Mouse (Mus musculus): ENCODE results near the gene H2afy. TPM values are rescaled to one million over a fixed set of nuclear protein-coding genes. Genes with fewer than 3 reads are reported as not detected.

Gene H2afy
- polyA plus RNA-seq, 2 experiments = 297 to 304 TPM

DNA sequence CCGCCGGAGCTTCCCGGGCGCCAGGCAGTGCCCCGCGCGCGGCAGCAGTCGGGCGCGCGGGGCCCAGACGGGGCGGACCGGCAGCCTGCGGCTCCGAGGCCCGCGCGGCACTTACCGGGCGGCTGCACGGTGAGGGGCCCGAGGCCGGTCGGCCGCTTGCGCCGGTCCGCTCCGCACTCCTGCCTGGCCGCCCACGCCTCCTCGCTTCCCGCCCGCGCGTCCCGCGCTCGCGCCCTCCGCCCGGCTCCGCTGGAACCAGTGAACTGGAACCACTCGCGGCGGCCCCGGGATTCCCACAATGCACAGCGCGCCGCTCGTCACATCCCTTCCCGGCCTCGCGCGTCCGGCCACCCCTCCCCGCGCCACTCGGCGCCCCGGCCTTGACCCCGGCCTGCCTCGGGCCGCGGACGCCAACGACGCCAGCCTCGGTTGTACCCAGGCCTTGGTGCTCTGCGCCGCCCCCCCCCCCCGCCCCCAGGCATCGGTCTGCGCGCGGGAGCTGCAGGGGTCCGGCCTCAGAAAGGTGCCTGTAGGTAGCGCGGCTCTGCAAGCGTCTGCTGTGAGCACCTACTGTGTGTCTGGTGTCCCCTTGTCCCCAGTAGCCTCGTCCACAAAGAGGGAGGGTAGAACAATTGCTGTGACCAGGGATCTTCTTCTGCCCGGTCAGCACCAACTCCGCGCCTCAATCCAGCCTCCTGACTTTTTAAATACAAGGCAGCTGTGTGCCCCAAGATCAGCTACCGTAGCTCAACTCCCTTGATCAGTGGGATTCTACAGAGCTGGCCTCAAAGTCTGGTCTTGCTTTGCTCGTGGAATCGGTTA is 719 bp downstream of the H2afy start:
- peak overlapping the region; percentile 90 for H3K4me2 ChIP-seq (replicated peaks; ENCODE audit: low read depth, low read length, severe bottlenecking)
- no peaks in the 10 kb centered on the region for H3K27me3 ChIP-seq (ENCODE audit: control insufficient read depth, insufficient read depth, low read length)
- peak; percentile 62; the same call in 1 of the 2 replicates for TF ChIP-seq POLR2A (IDR thresholded peaks at IDR 0.05; ENCODE audit: borderline replicate concordance, extremely low read depth, insufficient read depth, insufficient read length)
- H3K9me3 ChIP-seq (ENCODE audit: control insufficient read depth, low read length) = no peaks in the 10 kb centered on the region
- H3K9ac ChIP-seq (ENCODE audit: low read depth, low read length, severe bottlenecking) = peak overlapping the region; percentile 97
- DNase-seq (ENCODE audit: low spot score) (peak; percentile 78), ATAC-seq (ENCODE audit: low FRiP score, low read depth) (peak; percentile 82)
- H3K27ac ChIP-seq (replicated peaks; ENCODE audit: low read depth, low read length) = peak overlapping the region; percentile 88
- H3K36me3 ChIP-seq (ENCODE audit: control insufficient read depth, insufficient read depth, low read length) = peaks cover 7% of the 10 kb centered on the region; the same call in 1 of the 2 replicates
- H3K4me1 ChIP-seq (ENCODE audit: control insufficient read depth, insufficient read depth, low read length) = peaks cover 31% of the 10 kb centered on the region
- H3K4me3 ChIP-seq (replicated peaks; ENCODE audit: low read length) = peak overlapping the region; percentile 98
- WGBS = 4% methylated on average over 58 of the region's 89 CpGs

DNA sequence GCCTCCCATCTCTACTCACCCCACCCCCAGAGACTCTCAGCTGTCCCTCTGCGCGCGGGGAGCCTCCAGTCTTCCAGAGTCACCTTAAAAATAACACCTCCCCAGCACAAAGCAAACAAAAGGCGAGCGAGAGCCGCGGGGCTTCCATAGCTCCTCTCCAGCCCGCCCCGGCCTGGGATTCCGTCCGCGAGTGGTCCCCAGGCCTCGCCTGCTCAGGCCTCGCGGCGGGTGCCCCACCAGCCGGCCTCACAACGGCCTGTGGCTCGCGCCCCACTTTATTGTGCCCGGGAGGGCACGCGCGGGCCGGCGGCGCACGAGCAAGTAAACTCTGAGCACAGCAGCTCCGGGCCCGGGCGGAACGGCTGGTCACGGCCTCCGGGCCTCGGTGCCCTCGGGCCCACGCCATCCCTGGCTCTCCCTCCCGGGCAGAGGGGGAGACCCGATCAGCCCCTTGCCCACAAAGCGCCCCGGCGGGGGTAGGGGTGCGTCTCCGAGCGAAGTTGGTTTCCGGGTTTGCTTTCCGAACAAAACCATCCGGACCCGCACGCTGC is 1.5 kb downstream of the H2afy start:
- under 1% methylated on average over 33 of the region's 50 CpGs for WGBS
- Histone ChIP-seq H3K27me3 (ENCODE audit: control insufficient read depth, insufficient read depth, low read length) (no peaks in the 10 kb centered on the region), H3K27ac (replicated peaks; ENCODE audit: low read depth, low read length) (peak overlapping the region; percentile 88), H3K9me3 (ENCODE audit: control insufficient read depth, low read length) (no peaks in the 10 kb centered on the region), H3K4me2 (replicated peaks; ENCODE audit: low read depth, low read length, severe bottlenecking) (peak overlapping the region; percentile 90), H3K9ac (ENCODE audit: low read depth, low read length, severe bottlenecking) (peak overlapping the region; percentile 97), H3K4me1 (ENCODE audit: control insufficient read depth, insufficient read depth, low read length) (peaks cover 30% of the 10 kb centered on the region), H3K36me3 (ENCODE audit: control insufficient read depth, insufficient read depth, low read length) (peaks cover 7% of the 10 kb centered on the region; the same call in 1 of the 2 replicates), H3K4me3 (replicated peaks; ENCODE audit: low read length) (peak overlapping the region; percentile 98)
- TF ChIP-seq POLR2A (IDR thresholded peaks at IDR 0.05; ENCODE audit: borderline replicate concordance, extremely low read depth, insufficient read depth, insufficient read length) = no peak
- ATAC-seq (ENCODE audit: low FRiP score, low read depth) = 0 out of 2 replicates have a peak, but pooled peaks have one; percentile 3
- DNase-seq (ENCODE audit: low spot score) = no peak

DNA sequence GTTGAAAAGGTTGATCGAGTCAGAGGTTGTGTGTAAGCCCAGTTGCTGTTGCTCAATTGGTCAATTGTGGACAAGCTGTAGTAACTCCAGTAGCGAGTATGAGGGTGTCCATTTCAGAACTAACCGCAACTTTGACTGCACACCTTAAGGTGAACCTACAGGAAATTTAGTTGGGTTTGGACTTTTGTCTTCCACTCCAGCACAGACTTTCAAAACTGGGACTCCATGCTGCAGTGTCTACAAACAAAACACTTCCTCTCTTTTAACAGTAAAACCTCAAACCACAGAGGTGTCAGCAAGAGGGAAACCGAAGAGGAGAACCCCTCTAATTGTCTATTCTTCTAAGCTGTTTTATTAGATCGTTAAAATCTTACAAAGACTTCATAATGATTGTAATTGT is 2.1 kb downstream of the H2afy start:
- no peak for TF ChIP-seq POLR2A (IDR thresholded peaks at IDR 0.05; ENCODE audit: borderline replicate concordance, extremely low read depth, insufficient read depth, insufficient read length)
- WGBS = 34% methylated on average over 5 of the region's 5 CpGs
- peaks cover 24% of the 10 kb centered on the region for H3K4me1 ChIP-seq (ENCODE audit: control insufficient read depth, insufficient read depth, low read length)

DNA sequence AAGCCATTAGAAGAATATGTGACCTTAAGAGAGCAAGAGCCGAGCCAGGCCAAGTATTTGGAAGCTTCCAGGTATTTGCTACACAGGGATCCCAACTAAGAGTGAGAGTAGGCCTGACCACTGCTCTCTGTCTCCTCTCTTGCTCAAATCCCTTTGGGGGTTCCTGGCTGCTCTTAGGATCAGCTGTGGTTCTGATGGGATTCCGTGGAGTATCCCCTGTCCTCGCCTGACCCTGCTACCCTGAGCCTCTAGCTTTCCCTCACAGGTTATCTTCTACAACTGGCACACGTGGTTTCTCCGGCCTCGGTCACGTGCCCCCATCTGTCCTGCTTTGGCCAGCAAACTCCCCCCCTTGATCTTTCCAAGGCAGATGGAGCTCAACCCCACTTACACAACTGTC is 3.2 kb downstream of the H2afy start:
- no peaks in the 10 kb centered on the region for H3K27me3 ChIP-seq (ENCODE audit: control insufficient read depth, insufficient read depth, low read length)
- peaks cover 19% of the 10 kb centered on the region for H3K4me1 ChIP-seq (ENCODE audit: control insufficient read depth, insufficient read depth, low read length)
- H3K9ac ChIP-seq (ENCODE audit: low read depth, low read length, severe bottlenecking) = 0 out of 2 replicates have a peak overlapping the region, but pooled peaks have one; percentile 31
- H3K27ac ChIP-seq (replicated peaks; ENCODE audit: low read depth, low read length) = no peak overlapping the region
- ATAC-seq (ENCODE audit: low FRiP score, low read depth) (no peak), DNase-seq (ENCODE audit: low spot score) (no peak)
- peak overlapping the region; percentile 98; the same call in 1 of the 2 replicates for H3K4me3 ChIP-seq (replicated peaks; ENCODE audit: low read length)
- TF ChIP-seq POLR2A (IDR thresholded peaks at IDR 0.05; ENCODE audit: borderline replicate concordance, extremely low read depth, insufficient read depth, insufficient read length) = no peak
- peaks cover 12% of the 10 kb centered on the region for H3K36me3 ChIP-seq (ENCODE audit: control insufficient read depth, insufficient read depth, low read length)
- 77% methylated on average over 7 of the region's 7 CpGs for WGBS
- H3K9me3 ChIP-seq (ENCODE audit: control insufficient read depth, low read length) = no peaks in the 10 kb centered on the region
- H3K4me2 ChIP-seq (replicated peaks; ENCODE audit: low read depth, low read length, severe bottlenecking) = peak overlapping the region; percentile 90

More for the DNA sequence above, 2.1 kb downstream of the H2afy start:
- peak overlapping the region; percentile 90 for H3K4me2 ChIP-seq (replicated peaks; ENCODE audit: low read depth, low read length, severe bottlenecking)
- H3K27ac ChIP-seq (replicated peaks; ENCODE audit: low read depth, low read length) = no peak overlapping the region
- H3K9me3 ChIP-seq (ENCODE audit: control insufficient read depth, low read length) = no peaks in the 10 kb centered on the region
- ATAC-seq (ENCODE audit: low FRiP score, low read depth) = no peak
- peak overlapping the region; percentile 97 for H3K9ac ChIP-seq (ENCODE audit: low read depth, low read length, severe bottlenecking)
- H3K36me3 ChIP-seq (ENCODE audit: control insufficient read depth, insufficient read depth, low read length) = peaks cover 7% of the 10 kb centered on the region; the same call in 1 of the 2 replicates
- no peak for DNase-seq (ENCODE audit: low spot score)
- H3K4me3 ChIP-seq (replicated peaks; ENCODE audit: low read length) = peak overlapping the region; percentile 98
- no peaks in the 10 kb centered on the region for H3K27me3 ChIP-seq (ENCODE audit: control insufficient read depth, insufficient read depth, low read length)

DNA sequence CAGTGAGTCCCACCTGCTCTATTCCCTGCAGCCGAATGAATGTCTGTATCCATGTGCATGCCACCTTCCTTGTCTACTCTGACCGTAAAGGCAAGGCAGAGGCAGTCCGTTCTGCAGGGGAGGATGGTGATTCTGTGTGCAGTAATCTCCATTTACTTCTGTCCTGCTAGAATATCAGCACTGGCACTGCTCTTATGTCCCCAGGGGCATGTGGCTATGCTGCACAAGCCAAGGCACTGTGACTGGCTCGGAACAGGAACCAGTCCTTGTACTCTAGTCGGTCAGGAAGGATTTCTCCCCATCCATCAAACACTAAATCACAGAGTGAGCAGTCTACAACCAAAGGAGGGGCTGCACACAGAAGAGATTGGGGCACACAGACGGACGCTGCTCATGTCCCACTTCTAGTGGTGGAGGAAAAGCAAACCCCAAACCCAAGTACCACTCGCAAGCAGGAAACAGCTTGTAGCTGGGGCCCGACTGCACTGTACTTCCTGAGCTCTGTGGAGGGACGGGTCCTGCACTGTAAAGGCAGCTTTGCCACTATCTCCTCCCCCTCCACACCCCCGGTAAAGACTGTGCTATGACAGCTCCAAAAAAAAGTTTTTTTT is 3.7 kb downstream of the H2afy start:
- peaks cover 19% of the 10 kb centered on the region for H3K4me1 ChIP-seq (ENCODE audit: control insufficient read depth, insufficient read depth, low read length)
- no peaks in the 10 kb centered on the region for H3K9me3 ChIP-seq (ENCODE audit: control insufficient read depth, low read length)
- DNase-seq (ENCODE audit: low spot score) (no peak), ATAC-seq (ENCODE audit: low FRiP score, low read depth) (no peak)
- H3K36me3 ChIP-seq (ENCODE audit: control insufficient read depth, insufficient read depth, low read length) = peaks cover 17% of the 10 kb centered on the region
- H3K4me2 ChIP-seq (replicated peaks; ENCODE audit: low read depth, low read length, severe bottlenecking) = no peak overlapping the region
- no peaks in the 10 kb centered on the region for H3K27me3 ChIP-seq (ENCODE audit: control insufficient read depth, insufficient read depth, low read length)
- TF ChIP-seq POLR2A (IDR thresholded peaks at IDR 0.05; ENCODE audit: borderline replicate concordance, extremely low read depth, insufficient read depth, insufficient read length) = no peak
- no peak overlapping the region for H3K4me3 ChIP-seq (replicated peaks; ENCODE audit: low read length)
- H3K27ac ChIP-seq (replicated peaks; ENCODE audit: low read depth, low read length) = no peak overlapping the region
- H3K9ac ChIP-seq (ENCODE audit: low read depth, low read length, severe bottlenecking) = no peak overlapping the region
- 58% methylated on average over 11 of the region's 11 CpGs for WGBS
